Mouse (Mus musculus) cerebellum, postnatal 14 days (tissue): ENCODE results near the gene March1.
A peak's percentile ranks its signal among the peaks of the same experiment; 100 is the strongest.

Source experiments
- DNase-seq, 2 experiments: peaks; one replicate each; pipeline ENCODE4 v3.0.0; 2021; ENCODE audit warnings: mixed read lengths in 2 of 2

The March1 gene

GRCm38 (mm10) chr8:66022815-66023214 is 405.1 kb downstream of the March1 start:
- DNase-seq: no peak

GRCm38 (mm10) chr8:66033651-66034050 is 416.0 kb downstream of the March1 start:
- DNase-seq: no peak

- DNase-seq: no peak
Observed at GRCm38 (mm10) chr8:66034429-66034828, 416.7 kb downstream of the March1 start.

- no peak for DNase-seq
Observed at GRCm38 (mm10) chr8:66094152-66094551, 476.5 kb downstream of the March1 start.

GRCm38 (mm10) chr8:66098148-66098547 is 480.4 kb downstream of the March1 start:
- DNase-seq: no peak

GRCm38 (mm10) chr8:66119294-66119693 is 501.6 kb downstream of the March1 start:
- DNase-seq: no peak

GRCm38 (mm10) chr8:66159648-66160047 is 541.9 kb downstream of the March1 start:
- DNase-seq: no peak

GRCm38 (mm10) chr8:66166835-66167234 is 549.1 kb downstream of the March1 start:
- DNase-seq: no peak

GRCm38 (mm10) chr8:66167405-66168173 is 549.9 kb downstream of the March1 start:
- DNase-seq: no peak

- no peak for DNase-seq
Observed at GRCm38 (mm10) chr8:66179336-66179735, 561.6 kb downstream of the March1 start.

- no peak for DNase-seq
Observed at GRCm38 (mm10) chr8:66181265-66181664, 563.6 kb downstream of the March1 start.

- DNase-seq: no peak
Observed at GRCm38 (mm10) chr8:66182257-66182656, 564.6 kb downstream of the March1 start.

- DNase-seq: no peak
Observed at GRCm38 (mm10) chr8:66183454-66183853, 565.8 kb downstream of the March1 start.

GRCm38 (mm10) chr8:66185226-66185625 is 567.5 kb downstream of the March1 start:
- no peak for DNase-seq

GRCm38 (mm10) chr8:66194416-66194815 is 576.7 kb downstream of the March1 start:
- peak; percentile 91 to 95 for DNase-seq

GRCm38 (mm10) chr8:66200169-66200568 is 582.5 kb downstream of the March1 start:
- no peak for DNase-seq

GRCm38 (mm10) chr8:66203814-66204438 is 586.2 kb downstream of the March1 start:
- no peak for DNase-seq

- DNase-seq: no peak
Observed at GRCm38 (mm10) chr8:66209553-66209952, 591.9 kb downstream of the March1 start.

- no peak for DNase-seq
Observed at GRCm38 (mm10) chr8:66210294-66210693, 592.6 kb downstream of the March1 start.

GRCm38 (mm10) chr8:66219974-66220373 is 602.3 kb downstream of the March1 start:
- no peak for DNase-seq

GRCm38 (mm10) chr8:66229931-66230330 is 612.2 kb downstream of the March1 start:
- no peak for DNase-seq

- peak; percentile 34 to 38 for DNase-seq
Observed at GRCm38 (mm10) chr8:66269546-66269945, 651.8 kb downstream of the March1 start.

- DNase-seq: peak; percentile 57 to 58
Observed at GRCm38 (mm10) chr8:66270116-66270515, 652.4 kb downstream of the March1 start.

GRCm38 (mm10) chr8:66317824-66318223 is 700.1 kb downstream of the March1 start:
- DNase-seq: no peak
